Mouse (Mus musculus): ENCODE data around the gene Fam193a. TPM values are rescaled to one million over a fixed set of nuclear protein-coding genes. Genes with fewer than 3 reads are reported as not detected.

Gene Fam193a
- polyA plus RNA-seq, 1 experiment, result 13.3 TPM

DNA sequence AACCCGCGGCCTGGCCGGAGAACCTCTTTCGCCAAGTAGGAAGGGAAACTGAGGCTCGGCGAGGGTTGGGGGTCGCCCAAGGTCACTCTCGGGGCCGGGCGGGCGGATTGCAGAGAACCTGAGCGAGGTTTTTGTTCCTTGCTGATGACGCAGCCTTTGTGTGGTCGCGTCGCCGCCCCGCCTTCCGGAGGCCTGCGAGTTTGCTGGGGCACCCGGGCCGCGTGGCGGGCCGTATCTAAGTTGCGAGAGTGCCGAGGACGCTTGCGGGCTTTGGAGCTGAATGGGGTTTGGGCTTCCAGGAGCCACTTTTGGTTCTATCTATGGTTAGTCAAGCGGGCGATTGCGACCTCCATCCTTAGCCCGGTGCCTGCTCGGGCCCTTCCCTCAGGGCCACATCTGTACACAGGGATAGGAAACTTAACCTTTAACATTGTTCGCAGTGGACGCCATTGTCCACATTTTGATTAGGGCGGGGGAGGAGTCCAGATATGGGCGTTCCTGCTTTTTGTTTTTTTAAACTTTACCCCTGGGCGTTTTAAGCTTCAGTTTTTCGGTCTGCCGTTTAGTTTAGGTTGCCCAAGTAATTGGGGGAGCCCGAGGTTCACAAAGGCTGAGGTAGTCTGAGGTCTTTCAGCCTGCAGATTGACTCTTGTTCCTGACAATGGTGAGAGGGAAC is 32.8 kb upstream of the Fam193a start:
- no peak for TF ChIP-seq FLI1 (IDR thresholded peaks at IDR 0.05; ENCODE audit: low read length)
- no peak for TF ChIP-seq GATA1 (IDR thresholded peaks at IDR 0.05; ENCODE audit: borderline replicate concordance, low read length)
- Histone ChIP-seq H3K4me1 (peaks cover 49% of the 10 kb centered on the region), H3K9me3 (no peaks in the 10 kb centered on the region), H3K36me3 (replicated peaks; ENCODE audit: low read length) (peaks cover 22% of the 10 kb centered on the region), H3K4me3 (replicated peaks) (peak overlapping the region; percentile 92), H3K27me3 (replicated peaks) (no peaks in the 10 kb centered on the region)

DNA sequence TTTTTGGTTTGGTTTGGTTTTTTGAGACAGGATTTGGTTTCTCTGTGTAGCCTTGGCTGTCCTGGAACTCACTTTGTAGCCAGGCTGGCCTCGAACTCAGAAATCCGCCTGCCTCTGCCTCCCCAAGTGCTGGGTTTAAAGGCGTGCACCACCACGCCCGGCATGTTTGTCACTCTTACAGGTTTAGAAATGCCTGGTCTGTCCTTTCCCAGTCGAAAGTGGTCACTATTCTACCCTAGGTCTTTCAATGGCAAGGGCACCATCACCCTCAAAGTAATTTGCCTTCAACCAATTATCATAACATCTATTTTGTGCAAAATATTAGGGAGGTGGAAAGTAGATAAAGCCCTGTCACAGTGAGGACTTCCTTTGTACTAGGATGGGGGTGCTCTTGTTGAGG is 29.5 kb upstream of the Fam193a start:
- TF ChIP-seq FLI1 (IDR thresholded peaks at IDR 0.05; ENCODE audit: low read length) (no peak), GATA1 (IDR thresholded peaks at IDR 0.05; ENCODE audit: borderline replicate concordance, low read length) (no peak)
- no peak overlapping the region for H3K4me3 ChIP-seq (replicated peaks)
- no peaks in the 10 kb centered on the region for H3K27me3 ChIP-seq (replicated peaks)
- peaks cover 39% of the 10 kb centered on the region for H3K36me3 ChIP-seq (replicated peaks; ENCODE audit: low read length)
- peaks cover 51% of the 10 kb centered on the region for H3K4me1 ChIP-seq
- no peaks in the 10 kb centered on the region for H3K9me3 ChIP-seq

DNA sequence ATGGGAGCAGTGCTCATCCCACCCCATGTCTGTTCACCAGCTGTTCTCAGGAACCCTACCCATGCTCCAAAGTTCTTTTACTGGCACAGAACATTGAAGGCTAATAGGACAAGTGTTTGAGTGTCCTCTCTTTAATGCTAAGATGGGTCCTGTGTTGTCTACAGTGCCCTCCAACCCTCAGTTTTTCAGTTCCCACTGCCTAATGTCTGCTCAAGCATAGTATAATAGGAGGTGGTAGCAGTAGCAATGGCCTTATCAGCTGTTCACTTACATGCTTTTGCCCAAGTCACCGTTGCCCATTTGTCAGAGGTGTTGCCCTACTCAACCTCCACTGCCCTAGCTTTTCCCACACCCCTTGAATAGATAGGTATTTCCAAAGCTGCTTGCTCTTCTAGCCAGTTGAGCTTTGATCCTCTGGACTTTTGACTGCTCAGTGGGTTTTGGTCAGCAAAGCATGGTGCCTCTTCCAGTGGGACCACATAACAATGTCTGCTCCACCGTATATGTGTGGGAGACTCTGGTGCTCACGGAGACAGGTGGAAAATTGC is 17.6 kb upstream of the Fam193a start:
- Histone ChIP-seq H3K4me3 (replicated peaks) (no peak overlapping the region), H3K27me3 (replicated peaks) (no peaks in the 10 kb centered on the region), H3K36me3 (replicated peaks; ENCODE audit: low read length) (peaks cover 99% of the 10 kb centered on the region), H3K4me1 (peaks cover 33% of the 10 kb centered on the region), H3K9me3 (no peaks in the 10 kb centered on the region)
- no peak for TF ChIP-seq GATA1 (IDR thresholded peaks at IDR 0.05; ENCODE audit: borderline replicate concordance, low read length)
- no peak for TF ChIP-seq FLI1 (IDR thresholded peaks at IDR 0.05; ENCODE audit: low read length)

DNA sequence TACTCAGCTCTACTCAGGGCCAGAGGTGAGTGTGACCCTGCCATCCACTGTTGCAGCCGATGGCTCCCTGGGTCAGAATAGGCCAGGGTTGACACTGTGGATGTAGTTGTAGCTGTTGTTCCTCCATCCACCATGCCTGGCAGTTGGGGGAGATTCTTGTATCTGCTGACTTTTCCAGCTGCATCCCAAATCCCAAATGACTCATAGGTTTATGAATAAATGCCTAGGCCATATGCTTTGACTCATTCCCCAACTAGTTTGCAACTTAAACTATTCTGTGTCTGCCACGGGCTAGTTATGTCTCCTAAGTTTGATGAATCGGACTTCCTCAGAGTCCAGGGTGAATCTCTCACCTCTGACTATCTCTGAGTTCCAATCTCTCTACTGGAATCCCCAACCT is 9.5 kb upstream of the Fam193a start:
- Histone ChIP-seq H3K36me3 (replicated peaks; ENCODE audit: low read length) (peaks cover 95% of the 10 kb centered on the region), H3K4me3 (replicated peaks) (no peak overlapping the region), H3K9me3 (no peaks in the 10 kb centered on the region), H3K4me1 (peaks cover 10% of the 10 kb centered on the region), H3K27me3 (replicated peaks) (no peaks in the 10 kb centered on the region)
- TF ChIP-seq GATA1 (IDR thresholded peaks at IDR 0.05; ENCODE audit: borderline replicate concordance, low read length) (no peak), FLI1 (IDR thresholded peaks at IDR 0.05; ENCODE audit: low read length) (no peak)

DNA sequence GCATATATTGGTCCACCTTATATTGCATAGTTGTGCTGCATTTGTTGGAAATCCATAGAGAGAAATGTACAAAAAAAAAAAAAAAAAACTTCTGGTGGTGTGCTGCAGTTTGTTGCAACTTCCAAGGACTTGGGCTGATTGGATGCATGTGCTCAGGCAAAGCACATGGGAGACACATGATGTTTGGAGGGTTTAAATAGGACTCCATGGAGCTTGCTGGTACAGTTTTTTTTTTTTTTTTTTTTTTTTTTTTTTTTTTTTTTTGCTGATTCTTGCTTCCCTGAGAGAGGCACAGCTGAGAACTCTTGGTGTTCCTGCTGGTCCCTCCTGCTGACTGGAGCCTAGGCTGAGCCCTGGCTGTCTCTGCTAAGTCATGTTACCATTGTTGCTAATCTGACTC is 6.6 kb upstream of the Fam193a start:
- no peak for TF ChIP-seq FLI1 (IDR thresholded peaks at IDR 0.05; ENCODE audit: low read length)
- no peak for TF ChIP-seq GATA1 (IDR thresholded peaks at IDR 0.05; ENCODE audit: borderline replicate concordance, low read length)
- Histone ChIP-seq H3K4me3 (replicated peaks) (no peak overlapping the region), H3K4me1 (peaks cover 6% of the 10 kb centered on the region; the same call in 1 of the 2 replicates), H3K9me3 (no peaks in the 10 kb centered on the region), H3K36me3 (replicated peaks; ENCODE audit: low read length) (peaks cover 70% of the 10 kb centered on the region), H3K27me3 (replicated peaks) (no peaks in the 10 kb centered on the region)

DNA sequence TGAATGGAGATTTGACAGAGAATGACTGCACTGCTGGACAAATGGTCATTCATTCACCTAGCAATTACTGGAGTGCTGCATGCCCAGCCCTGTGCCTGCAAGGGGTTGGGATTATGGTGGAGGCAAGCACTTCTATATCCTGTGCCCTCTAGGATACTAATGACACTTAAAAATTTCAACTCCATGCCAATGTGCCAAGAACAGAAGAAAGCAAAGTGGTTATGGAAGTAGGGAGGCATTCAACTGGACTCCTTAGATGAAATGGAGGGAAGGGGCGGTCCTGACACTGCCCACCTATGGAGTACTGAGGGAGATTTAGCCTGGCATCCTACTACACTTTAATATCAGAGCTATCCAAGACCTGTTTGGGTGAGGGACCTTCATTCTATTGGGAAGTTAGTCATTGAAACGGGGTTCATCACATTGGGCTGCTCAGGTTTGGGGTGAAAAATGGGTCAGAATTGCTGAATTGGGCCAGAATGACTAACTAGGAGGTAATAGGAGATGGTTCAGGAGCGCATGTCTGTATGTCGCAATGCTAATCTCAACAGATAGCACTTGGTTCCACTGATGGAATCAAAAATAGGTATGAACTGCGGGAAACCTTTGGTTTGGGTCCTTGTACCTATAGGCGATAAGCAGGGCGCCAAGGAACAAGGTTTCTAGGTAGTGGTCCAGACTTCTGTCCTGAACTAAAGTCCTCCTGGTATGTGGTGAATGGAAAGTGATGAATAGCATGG is 1.0 kb upstream of the Fam193a start:
- TF ChIP-seq GATA1 (IDR thresholded peaks at IDR 0.05; ENCODE audit: borderline replicate concordance, low read length) (no peak), FLI1 (IDR thresholded peaks at IDR 0.05; ENCODE audit: low read length) (no peak)
- Histone ChIP-seq H3K36me3 (replicated peaks; ENCODE audit: low read length) (peaks cover 19% of the 10 kb centered on the region), H3K27me3 (replicated peaks) (no peaks in the 10 kb centered on the region), H3K4me1 (peaks cover 27% of the 10 kb centered on the region), H3K4me3 (replicated peaks) (peak overlapping the region; percentile 97), H3K9me3 (no peaks in the 10 kb centered on the region)

DNA sequence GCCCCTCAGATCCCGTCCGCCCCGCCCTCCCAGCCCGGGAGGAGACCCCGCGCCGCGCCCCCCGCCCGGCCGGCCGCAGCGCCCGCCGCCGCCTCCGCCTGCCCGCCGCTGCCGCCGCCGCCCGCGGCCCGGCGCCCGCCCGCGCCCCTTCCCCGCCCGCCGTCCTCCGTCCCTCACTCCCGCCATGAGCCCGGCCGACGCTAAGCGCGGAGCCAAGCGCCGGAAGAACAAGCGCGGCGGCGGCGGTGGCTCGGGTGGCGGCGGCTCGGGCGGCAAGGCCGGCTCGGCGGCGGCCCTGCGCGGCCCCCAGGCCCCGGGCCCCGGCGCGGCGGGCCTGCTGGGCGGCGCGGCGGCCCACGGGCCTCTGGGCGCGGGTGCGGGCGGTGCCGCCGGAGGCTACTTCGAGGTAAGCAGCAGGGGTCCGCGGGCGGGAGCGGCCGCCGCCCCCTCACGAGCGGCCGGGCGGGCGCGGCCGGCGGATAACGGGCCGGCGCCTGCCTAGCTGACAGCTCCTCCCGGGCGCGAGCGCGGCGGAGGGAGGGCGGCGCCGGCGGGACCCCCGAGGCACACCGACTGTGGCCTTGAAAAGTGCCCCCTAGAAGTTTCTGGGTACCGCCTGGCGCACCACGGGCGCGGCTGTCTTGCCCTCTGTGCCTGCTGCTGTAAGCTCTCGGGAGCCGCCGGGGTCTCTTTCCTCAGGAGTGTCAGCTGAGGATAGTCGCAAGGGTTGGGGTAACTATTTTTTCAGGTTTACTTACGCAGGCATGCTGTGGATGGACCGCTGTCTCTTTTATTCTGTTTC is 490 bp downstream of the Fam193a start:
- TF ChIP-seq FLI1 (IDR thresholded peaks at IDR 0.05; ENCODE audit: low read length) (no peak), GATA1 (IDR thresholded peaks at IDR 0.05; ENCODE audit: borderline replicate concordance, low read length) (no peak)
- H3K9me3 ChIP-seq, result no peaks in the 10 kb centered on the region
- no peaks in the 10 kb centered on the region for H3K27me3 ChIP-seq (replicated peaks)
- peaks cover 41% of the 10 kb centered on the region for H3K4me1 ChIP-seq
- peaks cover 9% of the 10 kb centered on the region for H3K36me3 ChIP-seq (replicated peaks; ENCODE audit: low read length)
- H3K4me3 ChIP-seq (replicated peaks), result peak overlapping the region; percentile 97

DNA sequence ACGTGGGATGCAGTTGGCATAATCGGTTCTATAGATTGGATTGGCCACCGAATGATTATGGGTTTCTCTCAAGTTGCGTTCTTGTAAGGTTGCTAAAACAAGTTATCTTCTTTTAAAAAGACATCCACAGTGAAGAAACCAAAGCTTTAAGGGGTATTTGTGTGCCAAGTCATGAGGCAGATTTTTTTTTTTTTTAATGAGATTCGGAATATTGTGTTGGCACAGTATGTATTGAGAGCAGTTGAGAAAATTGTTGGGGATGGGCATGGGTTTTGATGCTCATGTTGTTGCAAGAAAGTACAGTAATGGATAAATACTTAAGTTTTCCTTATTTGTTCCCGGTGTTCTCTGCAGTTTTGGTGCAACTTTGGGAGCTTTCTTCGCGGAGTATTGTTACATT is 1.1 kb downstream of the Fam193a start:
- Histone ChIP-seq H3K9me3 (no peaks in the 10 kb centered on the region), H3K27me3 (replicated peaks) (no peaks in the 10 kb centered on the region), H3K4me1 (peaks cover 42% of the 10 kb centered on the region), H3K36me3 (replicated peaks; ENCODE audit: low read length) (peaks cover 5% of the 10 kb centered on the region), H3K4me3 (replicated peaks) (peak overlapping the region; percentile 97)
- TF ChIP-seq GATA1 (IDR thresholded peaks at IDR 0.05; ENCODE audit: borderline replicate concordance, low read length), result no peak
- TF ChIP-seq FLI1 (IDR thresholded peaks at IDR 0.05; ENCODE audit: low read length), result no peak

DNA sequence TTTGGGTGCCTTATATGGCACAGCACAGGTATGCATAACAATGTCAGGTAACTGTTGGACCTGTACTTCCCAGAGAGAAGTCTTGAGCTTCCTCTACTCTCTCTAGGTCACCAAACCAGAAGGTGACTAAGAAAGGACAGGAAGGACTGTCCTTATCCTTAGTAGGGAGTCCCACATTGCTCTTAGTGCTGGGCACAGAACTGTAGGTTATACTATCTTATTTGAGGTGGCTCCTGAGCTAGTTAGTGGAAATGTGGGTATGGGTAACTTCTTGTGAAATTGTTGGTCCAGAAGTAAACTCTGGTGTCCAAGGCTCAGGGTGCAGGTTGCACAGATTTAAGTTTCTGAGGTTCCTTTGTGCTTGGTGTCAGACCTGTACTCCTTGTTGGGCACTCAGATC is 2.4 kb downstream of the Fam193a start:
- H3K9me3 ChIP-seq, result no peaks in the 10 kb centered on the region
- TF ChIP-seq GATA1 (IDR thresholded peaks at IDR 0.05; ENCODE audit: borderline replicate concordance, low read length) (no peak), FLI1 (IDR thresholded peaks at IDR 0.05; ENCODE audit: low read length) (no peak)
- H3K4me3 ChIP-seq (replicated peaks), result peak overlapping the region; percentile 7
- peaks cover 52% of the 10 kb centered on the region for H3K4me1 ChIP-seq
- peaks cover 10% of the 10 kb centered on the region for H3K36me3 ChIP-seq (replicated peaks; ENCODE audit: low read length)
- H3K27me3 ChIP-seq (replicated peaks), result no peaks in the 10 kb centered on the region

All from megakaryocyte, embryonic 14.5 days (primary cell).